Mouse (Mus musculus): Measurements from ENCODE around the gene Slc27a2. TPM values are rescaled to one million over a fixed set of nuclear protein-coding genes. Genes with fewer than 3 reads are reported as not detected.

The Slc27a2 gene
- polyA plus RNA-seq, 1 experiment = 12.4 TPM

Other genes with a start within 250 kb of the Slc27a2 start
- gene Atp8b4, start 51.7 kb upstream of the Slc27a2 start, polyA plus RNA-seq (2012; rRNA removed) = 0.09 and 0.16 TPM in 2 replicates
- gene Hdc, start 66.9 kb downstream of the Slc27a2 start, polyA plus RNA-seq (2012; rRNA removed) = 1.1 and 1.6 TPM in 2 replicates
- 9.2 and 9.8 TPM in 2 replicates for gene Gabpb1, start 123.9 kb downstream of the Slc27a2 start, polyA plus RNA-seq (2012; rRNA removed)
- 8.6 and 15.9 TPM in 2 replicates for gene Usp8, start 154.9 kb downstream of the Slc27a2 start, polyA plus RNA-seq (2012; rRNA removed)
- 0.52 and 0.71 TPM in 2 replicates for gene Usp50, start 231.1 kb downstream of the Slc27a2 start, polyA plus RNA-seq (2012; rRNA removed)